Mouse (Mus musculus) layer of hippocampus, adult 9-10 months (tissue): ENCODE data around the gene Col15a1.

Experiments
- DNase-seq: peaks from one replicate; pipeline ENCODE4 v3.0.0; 2022; ENCODE audit warnings: low spot score

Gene Col15a1

DNA sequence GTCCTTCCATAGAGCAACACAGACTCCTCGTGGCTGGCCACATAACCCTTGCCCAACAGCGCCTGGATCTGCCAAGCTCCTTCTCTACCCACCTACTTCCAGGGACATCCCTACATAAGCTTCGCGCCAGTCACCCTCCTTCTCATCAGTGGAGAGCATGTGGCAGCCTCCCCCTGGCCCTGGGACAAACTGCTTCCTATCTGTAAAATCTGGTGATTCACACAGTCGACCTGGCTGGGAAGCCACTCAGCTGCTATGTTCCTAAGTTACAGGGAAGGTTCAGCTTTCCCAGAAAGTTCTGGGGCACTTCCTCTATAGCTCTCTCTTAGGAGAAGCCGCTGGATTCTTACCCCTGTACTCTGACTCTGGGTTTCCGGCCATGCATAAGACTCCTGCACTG, 22.5 kb downstream of the Col15a1 start:
- DNase-seq, result no peak

DNA sequence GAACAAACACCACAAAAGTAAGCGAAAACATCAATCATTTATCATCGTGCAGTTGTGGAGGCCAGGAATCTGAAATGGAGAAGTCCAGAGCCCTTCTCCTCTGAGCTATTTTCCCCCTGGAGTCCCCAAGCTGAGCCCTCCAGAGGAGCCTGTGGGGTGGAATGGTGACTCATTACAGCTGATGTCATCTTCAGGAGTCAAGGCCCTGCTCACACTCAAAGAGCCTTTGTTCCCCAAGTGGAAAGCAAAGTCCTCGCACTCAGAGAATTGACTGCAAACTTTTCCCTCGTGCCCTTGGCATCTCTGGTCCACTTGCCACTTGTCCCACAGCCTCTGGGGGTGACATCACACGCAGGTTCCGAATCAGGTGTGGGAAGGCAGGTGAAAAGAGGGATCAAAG, 23.4 kb downstream of the Col15a1 start:
- no peak for DNase-seq

DNA sequence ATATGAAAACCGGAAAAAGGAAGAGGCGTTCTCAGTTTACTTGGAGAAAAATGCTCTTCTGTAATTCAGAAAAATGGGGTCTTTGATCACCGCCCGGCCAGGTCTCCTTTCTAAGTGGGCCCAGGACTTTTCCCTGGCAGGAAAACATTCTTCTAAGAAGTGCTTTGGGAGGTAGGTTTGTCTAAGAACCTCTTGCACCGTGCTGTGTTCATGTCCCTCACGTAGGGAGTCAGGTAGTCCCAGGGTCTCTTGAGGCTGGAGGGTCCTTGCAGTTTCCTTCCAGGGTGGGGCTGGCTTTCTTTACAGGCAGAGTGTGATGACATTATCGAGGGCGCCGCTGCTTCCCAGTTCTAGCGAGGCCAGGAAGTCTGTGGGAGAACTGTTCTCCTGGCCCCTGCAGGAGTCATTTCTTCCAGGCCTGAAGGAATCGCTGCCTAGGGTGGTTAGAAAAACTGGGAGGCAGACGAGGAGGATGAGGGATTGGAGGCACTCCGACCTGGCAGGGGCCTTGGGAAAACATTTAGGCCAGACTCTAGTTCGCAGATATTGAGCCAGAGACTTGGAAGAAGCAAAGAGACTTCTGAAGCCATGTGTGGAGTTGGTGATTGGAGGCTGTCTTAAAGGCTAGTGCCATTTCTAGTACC, 25.4 kb downstream of the Col15a1 start:
- no peak for DNase-seq

DNA sequence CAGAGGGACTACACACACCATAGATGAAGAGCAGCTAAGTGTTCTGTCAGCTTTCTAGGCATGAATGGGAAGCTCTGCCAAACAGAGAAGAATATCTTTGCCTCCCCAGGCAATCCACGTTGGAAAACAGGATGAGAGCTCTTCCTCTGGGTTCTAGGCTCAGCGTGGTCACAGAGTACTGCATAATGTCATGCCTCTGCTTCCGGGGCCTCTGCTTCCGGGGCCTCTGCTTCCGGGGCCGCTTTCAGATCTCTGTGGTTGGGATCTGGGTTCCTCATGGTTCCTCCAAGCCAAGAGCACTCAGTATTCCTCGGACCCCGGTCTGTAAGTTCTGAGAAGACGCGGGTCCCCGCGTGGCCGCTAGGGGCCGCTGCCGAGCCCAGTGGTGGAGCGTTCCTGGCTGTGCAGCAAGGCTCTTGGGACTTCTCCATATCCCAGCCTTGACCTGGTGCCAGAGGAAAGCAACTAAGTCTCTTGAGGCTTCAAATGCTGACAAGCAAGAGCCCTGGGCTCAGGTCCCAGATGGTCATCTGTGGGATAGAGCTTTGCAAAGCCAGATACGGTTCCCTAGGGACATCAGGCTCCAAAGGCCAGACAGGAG, 26.8 kb downstream of the Col15a1 start:
- DNase-seq, result no peak

DNA sequence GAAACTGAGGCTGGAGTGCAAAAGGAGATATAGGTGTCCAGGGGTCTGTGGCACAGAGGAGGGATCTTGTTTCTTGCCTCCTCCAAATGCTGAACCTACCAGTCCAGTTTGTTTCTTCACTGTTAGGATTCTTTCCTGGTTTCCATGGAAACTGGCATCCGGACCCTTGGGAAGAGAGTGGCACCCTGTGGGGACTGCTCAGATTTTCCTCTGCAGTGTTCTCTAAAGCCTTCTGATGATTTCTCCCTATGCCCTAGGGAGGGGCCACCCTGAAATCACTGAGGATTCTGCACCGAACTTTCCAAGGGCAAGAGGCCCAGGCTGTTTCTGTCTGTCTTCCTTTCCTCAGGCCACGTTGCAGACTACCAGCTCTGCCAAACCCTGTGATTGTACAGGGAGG, 27.4 kb downstream of the Col15a1 start:
- DNase-seq, result no peak

DNA sequence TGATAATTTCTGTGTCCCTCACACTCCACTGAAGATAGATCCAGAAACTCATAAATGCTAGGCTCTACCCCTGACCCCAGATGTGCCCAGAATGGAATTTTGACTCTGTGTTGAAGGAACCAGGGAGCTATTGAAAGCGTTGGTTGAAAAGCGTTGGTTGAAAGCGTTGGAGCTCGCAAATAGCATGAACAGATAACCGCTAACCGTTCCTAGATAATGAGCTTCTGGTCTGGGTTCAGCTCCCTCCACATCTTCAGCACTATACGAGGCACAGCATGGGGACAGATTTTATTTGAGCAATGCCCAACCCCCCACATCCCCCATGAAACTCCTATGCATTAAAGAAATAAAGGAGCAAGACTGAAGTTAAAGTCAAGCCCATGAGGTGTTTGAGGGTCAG, 28.1 kb downstream of the Col15a1 start:
- DNase-seq, result no peak

DNA sequence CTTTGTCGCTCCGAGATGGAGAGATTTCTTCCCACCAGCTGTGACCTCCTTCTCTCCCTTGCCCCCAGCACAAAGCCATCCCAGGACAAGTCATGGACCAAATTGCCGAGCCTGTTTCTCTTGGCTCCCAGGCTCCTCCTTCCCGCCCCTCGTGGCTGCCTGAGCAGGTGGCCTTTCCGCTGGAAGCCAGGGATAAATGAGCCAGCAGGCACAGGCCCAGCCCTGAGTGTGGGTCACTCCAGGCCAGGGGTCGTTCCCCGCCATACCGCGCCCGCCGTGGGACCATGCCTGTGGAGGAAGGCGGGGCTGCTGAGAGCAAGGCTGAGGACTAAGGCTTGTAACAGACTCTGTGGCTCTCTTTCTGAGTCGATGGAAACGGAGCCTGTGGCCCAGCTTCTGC, 29.3 kb downstream of the Col15a1 start:
- DNase-seq, result no peak

DNA sequence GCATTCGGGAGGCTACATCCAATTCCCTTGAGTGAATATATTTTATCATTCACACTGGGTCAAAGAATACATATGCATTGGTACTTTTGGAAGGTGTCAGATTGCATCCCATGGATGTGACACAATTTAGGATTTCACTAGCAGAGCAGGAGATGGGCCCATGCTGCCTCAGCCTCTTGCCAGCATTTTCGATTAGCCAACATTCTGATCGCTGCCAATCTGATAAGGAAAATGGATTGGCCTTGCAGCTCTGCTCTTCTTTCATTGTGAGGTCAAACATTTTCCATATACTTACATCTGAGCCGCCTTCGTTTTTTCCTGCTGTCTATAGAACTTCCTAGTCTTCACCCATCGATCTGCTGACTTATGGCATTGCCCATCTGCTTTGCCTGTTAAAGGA, 31.2 kb downstream of the Col15a1 start:
- DNase-seq, result no peak

DNA sequence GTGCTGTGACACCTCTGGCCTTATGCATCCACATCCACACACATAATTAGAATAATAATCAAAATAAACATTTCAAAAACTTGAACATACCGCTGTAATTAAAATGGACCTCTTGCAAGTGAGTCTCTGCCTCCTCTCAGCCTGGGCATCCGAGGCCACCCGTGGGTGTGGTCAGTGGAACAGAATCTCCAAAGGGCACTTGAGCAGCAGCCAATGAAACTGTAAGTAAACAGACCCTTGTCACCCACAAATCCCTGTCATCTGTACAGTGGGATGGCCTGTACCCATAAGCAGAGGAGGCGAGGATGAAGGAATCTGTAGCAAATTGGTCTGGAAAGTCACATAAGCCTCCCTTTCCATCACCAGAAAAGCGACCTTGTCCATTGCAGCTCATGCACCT, 32.9 kb downstream of the Col15a1 start:
- DNase-seq, result no peak

DNA sequence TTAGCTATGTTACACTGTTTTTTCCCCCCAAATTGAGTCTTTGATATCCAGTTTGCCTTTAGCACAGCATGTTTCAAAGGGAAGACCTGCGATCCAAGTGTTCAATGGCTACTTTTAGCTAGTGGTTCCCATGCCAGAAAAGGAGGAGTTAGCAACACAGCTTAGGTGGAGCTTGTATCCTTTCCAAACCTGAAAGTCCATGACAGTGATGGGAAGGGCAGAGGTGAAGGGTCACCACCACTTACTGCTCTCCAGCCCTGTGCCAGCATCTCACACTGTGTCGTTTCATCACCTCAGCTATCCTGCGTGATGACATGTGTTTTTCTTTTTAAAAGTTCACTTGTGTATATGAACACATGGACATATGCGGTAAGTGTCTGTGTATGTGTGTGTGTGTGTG, 34.2 kb downstream of the Col15a1 start:
- no peak for DNase-seq

DNA sequence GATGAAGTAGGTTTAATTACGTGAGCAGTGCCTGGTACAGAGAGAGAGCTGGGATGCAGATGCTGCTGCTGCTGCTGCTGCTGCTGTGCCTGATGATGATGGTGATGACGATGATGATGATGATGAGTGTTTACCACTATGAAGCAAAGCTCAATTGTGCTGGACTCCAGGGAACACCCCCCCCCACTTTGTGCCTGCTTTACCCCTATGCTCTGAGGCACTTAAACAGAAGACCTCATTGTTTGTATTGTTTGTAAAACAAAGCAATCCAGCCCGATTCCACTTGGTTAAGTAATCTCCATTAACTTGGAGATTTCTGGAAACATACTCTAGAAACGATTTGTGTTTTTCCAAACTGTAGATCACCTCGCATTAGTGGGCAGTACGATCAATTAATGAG, 36.7 kb downstream of the Col15a1 start:
- DNase-seq, result no peak

DNA sequence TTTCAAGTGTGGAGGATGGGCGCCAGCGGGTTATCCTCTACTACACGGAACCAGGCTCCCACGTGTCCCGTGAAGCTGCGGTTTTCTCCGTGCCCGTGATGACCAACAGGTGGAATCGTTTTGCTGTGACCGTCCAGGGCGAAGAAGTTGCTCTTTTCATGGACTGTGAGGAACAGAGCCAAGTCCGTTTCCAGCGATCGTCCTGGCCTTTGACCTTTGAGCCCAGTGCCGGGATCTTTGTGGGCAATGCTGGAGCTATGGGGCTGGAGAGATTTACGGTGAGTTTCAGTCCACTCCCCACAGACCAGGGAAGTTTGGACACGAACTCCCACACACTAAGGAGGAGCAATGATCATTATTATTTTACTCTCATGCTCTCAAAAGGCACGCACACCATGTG, 37.7 kb downstream of the Col15a1 start:
- no peak for DNase-seq

DNA sequence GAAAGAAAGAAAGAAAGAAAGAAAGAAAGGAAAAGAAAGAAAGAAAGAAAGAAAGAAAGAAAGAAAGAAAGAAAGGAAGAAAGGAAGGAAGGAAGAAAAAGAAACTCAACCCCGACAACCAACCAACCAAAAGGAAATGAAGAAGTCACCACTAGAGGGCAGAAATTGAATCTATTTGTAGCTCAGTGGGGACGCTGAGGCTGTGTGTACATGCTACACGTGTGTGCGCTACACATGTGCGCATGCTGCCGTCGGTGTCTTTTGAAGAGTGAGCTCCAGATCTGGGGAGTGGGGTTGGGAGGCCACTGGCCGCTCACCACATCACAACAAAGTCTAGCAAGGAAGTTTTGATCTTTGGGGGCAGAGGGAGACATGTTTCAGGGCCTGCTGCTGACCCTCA, 38.9 kb downstream of the Col15a1 start:
- DNase-seq, result no peak

DNA sequence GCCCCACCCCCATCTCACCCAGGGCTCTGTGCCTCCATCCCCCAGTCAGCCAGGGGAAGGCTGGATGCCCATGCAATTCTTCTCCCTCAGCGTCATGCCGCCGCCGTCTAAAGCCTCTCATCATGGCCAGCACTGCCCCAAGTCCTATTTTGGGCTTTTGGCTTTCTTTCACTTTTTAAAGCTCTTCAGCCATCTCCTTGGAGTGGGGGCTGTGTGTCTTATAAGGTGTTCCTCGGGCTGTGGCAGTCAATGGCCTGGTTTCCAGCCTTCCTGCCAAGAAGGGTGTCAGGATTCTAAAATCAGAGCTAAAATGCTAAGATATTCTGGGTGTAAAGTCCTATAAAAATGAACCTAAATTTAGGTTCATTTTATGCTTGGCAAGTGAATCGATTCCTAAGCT, 39.6 kb downstream of the Col15a1 start:
- DNase-seq, result no peak

DNA sequence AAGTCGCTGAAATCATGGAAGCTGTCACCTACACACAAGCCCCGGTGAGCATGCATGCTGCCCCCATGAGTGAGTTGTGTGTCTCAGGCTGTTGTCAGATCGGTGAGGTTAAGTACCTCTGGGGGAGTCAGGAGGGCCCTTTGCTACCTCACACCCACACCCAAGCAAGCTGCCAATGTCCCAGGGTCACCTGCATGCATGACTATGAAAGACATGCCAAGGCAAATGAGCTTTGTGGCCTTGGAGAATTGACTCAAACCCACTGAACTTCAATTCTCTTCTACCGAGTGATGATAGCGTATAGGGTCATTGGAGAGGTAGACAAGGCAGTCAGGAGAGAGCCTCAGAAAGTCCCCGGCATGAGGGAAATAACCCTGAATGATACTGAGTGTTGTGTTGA, 41.2 kb downstream of the Col15a1 start:
- no peak for DNase-seq

DNA sequence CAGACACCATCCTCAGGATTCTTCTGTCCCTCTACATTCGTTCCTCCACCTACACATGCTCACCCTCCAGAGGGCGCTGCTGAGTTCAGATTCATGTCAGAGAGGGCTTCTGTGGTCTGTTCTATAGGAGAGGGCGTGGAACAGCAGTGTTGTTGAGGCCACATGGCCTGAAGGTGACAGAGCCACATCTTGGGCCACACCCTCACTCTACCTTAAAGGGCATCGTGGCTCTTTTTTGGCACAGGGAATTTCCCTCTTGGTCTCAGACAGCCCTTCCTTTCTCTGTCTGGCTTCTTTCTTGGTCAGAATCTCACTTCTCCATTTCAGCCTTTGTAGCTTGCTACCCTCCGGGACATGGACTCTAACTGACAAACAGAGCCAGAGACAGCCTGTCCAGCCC, 43.1 kb downstream of the Col15a1 start:
- DNase-seq, result peak; percentile 71

DNA sequence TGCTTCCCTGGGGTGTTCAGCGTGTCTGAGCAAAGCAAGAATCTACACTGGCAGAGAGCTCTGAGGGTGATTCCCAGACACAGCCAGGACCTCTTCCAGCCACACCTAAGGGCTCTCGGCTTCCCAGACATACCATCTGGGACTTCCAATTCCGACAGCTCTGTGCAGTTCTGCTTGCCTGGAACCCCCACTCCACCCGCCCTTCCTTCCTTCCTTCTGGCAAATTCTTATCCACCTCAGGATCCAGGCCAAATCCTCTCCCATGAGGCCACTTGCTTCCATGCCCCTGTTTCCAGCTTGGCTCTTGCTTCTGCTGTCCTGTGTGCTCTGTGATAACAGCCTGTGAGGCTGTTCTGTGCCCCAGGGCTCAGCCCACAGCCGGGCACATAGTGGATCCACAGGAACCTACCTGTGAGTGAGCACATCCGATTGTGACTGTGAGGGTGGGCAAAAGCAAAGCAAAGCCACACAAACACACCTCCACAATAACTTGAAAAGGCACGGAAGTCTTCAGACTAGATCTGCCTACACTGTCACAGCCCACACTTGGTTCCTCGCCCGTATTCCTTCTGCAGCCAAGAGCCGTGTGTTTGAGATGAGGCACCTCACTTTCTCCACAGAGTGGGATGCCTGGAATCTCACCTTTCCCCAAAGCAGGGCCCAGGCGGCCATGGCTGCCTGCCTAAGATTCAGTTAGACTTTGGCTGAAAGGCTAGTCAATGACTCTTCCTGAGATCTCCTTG, 43.9 kb downstream of the Col15a1 start:
- DNase-seq, result no peak

DNA sequence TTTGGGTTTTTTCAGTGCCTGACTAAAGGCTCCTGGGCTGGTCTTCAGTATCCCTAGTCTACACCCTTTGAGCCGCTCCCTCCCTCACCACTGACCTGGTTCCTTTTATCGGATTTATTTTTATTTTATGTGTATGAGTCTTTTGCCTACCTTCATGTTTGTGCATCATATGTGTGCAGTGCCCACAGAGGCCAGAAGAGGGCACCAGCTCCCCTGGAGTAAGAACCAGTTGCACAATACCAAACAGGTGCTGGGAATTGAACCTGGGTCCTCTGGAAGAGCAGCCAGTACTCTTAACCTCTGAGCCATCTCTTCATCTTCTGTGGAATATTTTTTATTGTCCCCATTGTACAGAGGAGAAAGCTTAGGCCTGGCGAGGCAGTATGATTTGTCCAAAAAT, 44.7 kb downstream of the Col15a1 start:
- no peak for DNase-seq

DNA sequence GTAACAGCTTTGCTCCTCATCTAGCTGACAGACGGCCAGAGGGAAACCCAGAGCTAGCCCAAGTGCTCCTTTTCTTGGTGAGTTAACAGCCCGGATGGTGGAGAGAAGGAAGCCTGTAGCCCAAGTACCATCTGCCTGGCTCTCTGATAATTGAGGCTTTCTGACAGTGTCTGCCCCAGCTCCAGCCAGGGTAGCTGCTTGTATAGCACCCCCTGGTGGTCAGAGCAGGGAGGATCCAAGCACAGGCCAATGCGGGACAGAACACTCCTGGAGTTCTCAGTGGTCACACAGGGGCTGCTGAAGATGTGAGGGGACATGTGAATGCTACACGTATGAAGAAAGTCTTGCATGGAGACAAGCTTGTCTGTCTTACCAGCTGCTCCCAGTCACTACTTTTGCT, 47.7 kb downstream of the Col15a1 start:
- DNase-seq, result no peak

DNA sequence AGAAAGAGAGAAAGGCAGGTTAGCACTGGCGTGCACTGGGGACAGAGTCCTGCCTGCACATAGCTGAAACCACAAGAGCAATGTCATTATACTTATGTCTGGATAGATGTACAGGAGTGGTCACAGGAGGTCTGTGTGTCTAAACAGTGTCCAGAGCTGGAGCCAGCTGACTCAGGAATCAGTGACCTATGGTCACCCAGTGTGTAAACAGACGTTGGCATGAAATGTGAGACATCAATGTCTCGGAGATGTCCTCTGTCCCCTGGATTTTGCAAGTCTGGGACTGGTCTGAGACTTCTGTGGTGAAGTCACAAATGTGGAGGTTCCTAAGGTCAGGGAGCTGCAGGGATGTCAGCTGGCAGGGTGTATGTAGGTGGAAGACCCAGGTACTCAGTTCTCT, 50.2 kb downstream of the Col15a1 start:
- DNase-seq, result no peak

DNA sequence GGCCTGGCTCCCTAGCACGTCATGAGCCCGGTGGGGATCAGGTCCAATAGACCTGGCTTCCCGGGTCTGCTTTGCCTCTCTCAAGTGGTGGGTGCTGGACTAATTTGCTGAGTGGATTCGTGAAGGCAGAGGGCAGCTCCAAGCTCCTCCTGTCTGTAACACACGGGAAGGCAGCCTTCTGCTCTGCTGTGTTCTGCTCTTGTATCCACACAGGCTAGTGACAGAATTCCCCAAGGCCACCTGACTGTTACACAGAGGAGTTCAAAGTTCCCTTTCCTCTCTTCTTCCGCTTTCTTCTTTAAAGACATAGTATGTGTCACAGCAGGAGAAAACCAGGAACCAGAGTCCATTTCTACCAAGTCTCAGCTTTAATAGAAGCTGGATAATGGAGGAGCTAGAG, 53.1 kb downstream of the Col15a1 start:
- DNase-seq, result no peak

DNA sequence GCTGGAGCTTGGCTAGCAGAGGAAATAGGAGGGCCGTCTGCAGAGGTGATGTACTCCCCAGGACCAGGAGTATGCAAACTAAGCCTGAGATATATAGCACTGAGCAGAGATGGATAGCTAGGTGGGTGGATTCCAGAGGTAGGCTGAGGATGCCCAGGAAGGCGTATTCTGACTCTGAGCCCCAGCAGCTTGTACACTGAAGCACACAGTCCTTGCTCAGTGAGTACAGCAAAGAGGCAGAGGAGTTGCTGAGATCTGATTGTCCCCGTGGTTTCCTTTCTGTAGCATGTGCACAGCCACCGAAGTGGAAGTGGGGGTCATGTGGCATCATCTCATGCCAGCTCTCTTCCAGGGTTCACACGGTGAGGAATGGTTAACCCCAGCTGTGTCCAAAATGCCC, 54.0 kb downstream of the Col15a1 start:
- no peak for DNase-seq

DNA sequence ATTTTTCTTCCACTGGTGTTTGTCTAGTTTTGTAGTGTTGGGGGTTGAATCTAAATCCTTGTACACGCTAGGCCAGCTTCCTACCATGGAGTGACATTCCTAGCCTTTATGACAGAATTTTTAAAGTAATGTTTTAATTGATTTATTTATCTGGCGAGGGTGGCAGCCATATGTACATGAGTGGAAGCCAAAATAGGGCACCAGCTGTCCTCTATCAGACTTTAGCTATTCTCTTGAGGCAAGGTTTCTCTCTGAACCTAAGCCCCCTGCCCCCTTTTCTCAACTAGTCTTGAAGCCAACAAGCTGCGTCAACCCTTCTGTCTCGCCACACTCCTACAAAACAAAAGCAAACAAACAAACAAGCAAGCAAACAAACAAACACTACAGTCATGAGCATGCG, 57.6 kb downstream of the Col15a1 start:
- DNase-seq, result no peak
